Mouse (Mus musculus) lung, postnatal 0 days (tissue): Measurements from ENCODE around the gene Tpst2. TPM values are rescaled to one million over a fixed set of nuclear protein-coding genes. Genes with fewer than 3 reads are reported as not detected.
A peak's percentile ranks its signal among the peaks of the same experiment; 100 is the strongest.

Experiments used
- ATAC-seq: fragments of 200-750 bp; cut with Nextera tagmentation; 2 replicates; pipeline ENCODE4 v1.8.0; 2017; ENCODE audit warnings: moderate library complexity
- DNase-seq: peaks from one replicate; pipeline ENCODE4 v3.0.0-alpha.2; 2016; ENCODE audit warnings: low spot score
- H3K27ac ChIP-seq: fragments of 300-500 bp; sonication (generic); 2 replicates; pipeline ENCODE4 v1.5.1; 2014; ENCODE audit warnings: antibody characterized with exemption, mild to moderate bottlenecking, low read length, mixed read lengths
- H3K27me3 ChIP-seq: fragments of 300-500 bp; sonication (generic); replicated peaks from 2 replicates; pipeline ENCODE4 v1.6.1; 2014; ENCODE audit warnings: low read length, mixed read lengths; ENCODE audit not compliant: insufficient read depth
- H3K36me3 ChIP-seq: fragments of 300-500 bp; sonication (generic); 2 replicates; pipeline ENCODE4 v1.6.1; 2014; ENCODE audit warnings: low read length, mixed read lengths; ENCODE audit not compliant: insufficient read depth
- H3K4me1 ChIP-seq: fragments of 300-500 bp; sonication (generic); 2 replicates; pipeline ENCODE4 v1.6.1; 2014; ENCODE audit warnings: antibody characterized with exemption, low read depth, low read length, mixed read lengths; ENCODE audit not compliant: insufficient read depth
- H3K4me2 ChIP-seq: fragments of 300-500 bp; sonication (generic); replicated peaks from 2 replicates; pipeline ENCODE4 v1.6.1; 2014; ENCODE audit warnings: low read depth, mild to moderate bottlenecking, low read length, moderate library complexity, mixed read lengths
- H3K4me3 ChIP-seq: fragments of 300-500 bp; sonication (generic); 2 replicates; pipeline ENCODE4 v1.5.1; 2014; ENCODE audit warnings: low read depth, low read length
- H3K9ac ChIP-seq: fragments of 300-500 bp; sonication (generic); replicated peaks from 2 replicates; pipeline ENCODE4 v1.6.1; 2014; ENCODE audit warnings: low read depth, mild to moderate bottlenecking
- H3K9me3 ChIP-seq: fragments of 300-500 bp; sonication (generic); 2 replicates; pipeline ENCODE4 v1.6.1; 2016; ENCODE audit warnings: low read length, mixed read lengths
- CTCF ChIP-seq: IDR thresholded peaks from 2 replicates; pipeline ENCODE4 v1.5.1; 2016; ENCODE audit warnings: antibody characterized with exemption, mild to moderate bottlenecking
- EP300 ChIP-seq: IDR thresholded peaks from 2 replicates; pipeline ENCODE4 v1.6.1; 2016; ENCODE audit warnings: antibody characterized with exemption, mild to moderate bottlenecking, control low read depth
- WGBS: fragments of 180-500 bp; shearing (Covaris S2); extraction: QIAGEN DNeasy Blood & Tissue Kit; methylation state at CpG from one replicate; pipeline ENCODE4 v1.1.7; 2014; 5-methylcytosine and 5-hydroxymethylcytosine counted together
- polyA plus RNA-seq: library from polyadenylated mRNA; unstranded; fragments of >200 nt; fragmentation: Nextera tagmentation; extraction: Ambion mirVana; gene quantifications from 2 replicates; pipeline ENCODE4 v1.2.1, GENCODE M21; 2015

The Tpst2 gene
- polyA plus RNA-seq, 1 experiment from 2014 or later = 106 TPM

DNA sequence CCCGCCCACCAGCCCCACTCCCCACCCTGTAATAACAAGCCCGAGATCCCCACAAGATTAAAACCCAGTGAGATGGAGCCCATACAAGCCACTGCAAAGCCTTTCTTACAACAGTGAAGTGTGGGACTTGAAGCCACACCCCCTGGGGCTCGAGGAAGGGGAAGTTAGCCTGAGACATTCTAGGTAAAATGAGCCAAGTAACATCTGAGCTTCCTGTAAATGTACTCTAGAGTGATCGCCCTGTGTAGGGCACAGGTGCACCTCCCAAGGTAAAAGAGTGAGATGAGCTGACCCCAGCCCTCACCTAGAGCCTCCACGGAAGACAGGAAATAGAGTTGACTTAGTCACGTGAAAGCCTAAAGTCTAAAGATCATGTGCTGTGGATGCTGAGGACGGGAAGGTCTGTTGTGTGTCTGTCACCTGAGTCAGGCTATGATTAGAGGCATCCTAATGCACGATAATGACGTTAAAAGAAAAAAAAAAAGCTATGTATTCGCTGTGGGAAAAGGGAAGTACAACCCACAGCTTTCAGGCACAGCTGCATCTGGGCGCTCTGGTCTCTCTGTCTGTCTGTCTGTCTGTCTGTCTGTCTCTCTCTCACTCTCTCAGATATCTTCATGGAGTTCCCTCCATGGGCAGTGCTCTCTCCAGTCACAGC lies 10.6 kb downstream of the Tpst2 start:
- WGBS = 57% methylated on average over 11 of the region's 11 CpGs
- Histone ChIP-seq H3K27ac (peak overlapping the region; percentile 79), H3K27me3 (no peaks in the 10 kb centered on the region), H3K9me3 (no peaks in the 10 kb centered on the region), H3K4me2 (no peak overlapping the region), H3K4me1 (peaks cover 22% of the 10 kb centered on the region), H3K36me3 (no peaks in the 10 kb centered on the region), H3K4me3 (no peak overlapping the region), H3K9ac (no peak overlapping the region)
- ATAC-seq (no peak), DNase-seq (no peak)
- TF ChIP-seq CTCF = no peak
- no peak for TF ChIP-seq EP300

DNA sequence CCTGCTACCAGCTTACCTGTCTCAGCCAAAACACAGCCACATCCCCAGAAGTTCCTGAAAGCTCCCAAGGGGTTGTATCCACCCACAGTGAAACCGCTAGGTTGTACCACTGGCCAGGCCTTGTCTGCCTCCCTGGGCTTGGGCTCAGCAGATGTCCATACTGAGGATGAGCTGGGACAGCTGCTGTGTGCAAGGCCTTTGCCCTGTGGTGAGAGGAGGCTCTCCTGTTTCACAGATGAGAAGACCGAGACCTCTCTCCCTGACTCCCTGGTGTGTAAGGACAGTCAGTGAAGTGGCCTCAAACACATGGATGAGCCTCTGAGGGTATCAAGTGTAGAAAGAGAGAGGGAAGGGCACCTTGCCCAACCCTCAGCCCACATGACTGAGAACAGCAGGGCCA lies 11.2 kb downstream of the Tpst2 start:
- no peaks in the 10 kb centered on the region for H3K9me3 ChIP-seq
- H3K4me1 ChIP-seq = peaks cover 22% of the 10 kb centered on the region
- H3K9ac ChIP-seq = no peak overlapping the region
- 83% methylated on average over 2 of the region's 2 CpGs for WGBS
- H3K36me3 ChIP-seq = no peaks in the 10 kb centered on the region
- TF ChIP-seq CTCF (no peak), EP300 (no peak)
- ATAC-seq (no peak), DNase-seq (no peak)
- H3K4me3 ChIP-seq = no peak overlapping the region
- H3K27me3 ChIP-seq = no peaks in the 10 kb centered on the region
- H3K4me2 ChIP-seq = no peak overlapping the region
- peak overlapping the region; percentile 79 for H3K27ac ChIP-seq

DNA sequence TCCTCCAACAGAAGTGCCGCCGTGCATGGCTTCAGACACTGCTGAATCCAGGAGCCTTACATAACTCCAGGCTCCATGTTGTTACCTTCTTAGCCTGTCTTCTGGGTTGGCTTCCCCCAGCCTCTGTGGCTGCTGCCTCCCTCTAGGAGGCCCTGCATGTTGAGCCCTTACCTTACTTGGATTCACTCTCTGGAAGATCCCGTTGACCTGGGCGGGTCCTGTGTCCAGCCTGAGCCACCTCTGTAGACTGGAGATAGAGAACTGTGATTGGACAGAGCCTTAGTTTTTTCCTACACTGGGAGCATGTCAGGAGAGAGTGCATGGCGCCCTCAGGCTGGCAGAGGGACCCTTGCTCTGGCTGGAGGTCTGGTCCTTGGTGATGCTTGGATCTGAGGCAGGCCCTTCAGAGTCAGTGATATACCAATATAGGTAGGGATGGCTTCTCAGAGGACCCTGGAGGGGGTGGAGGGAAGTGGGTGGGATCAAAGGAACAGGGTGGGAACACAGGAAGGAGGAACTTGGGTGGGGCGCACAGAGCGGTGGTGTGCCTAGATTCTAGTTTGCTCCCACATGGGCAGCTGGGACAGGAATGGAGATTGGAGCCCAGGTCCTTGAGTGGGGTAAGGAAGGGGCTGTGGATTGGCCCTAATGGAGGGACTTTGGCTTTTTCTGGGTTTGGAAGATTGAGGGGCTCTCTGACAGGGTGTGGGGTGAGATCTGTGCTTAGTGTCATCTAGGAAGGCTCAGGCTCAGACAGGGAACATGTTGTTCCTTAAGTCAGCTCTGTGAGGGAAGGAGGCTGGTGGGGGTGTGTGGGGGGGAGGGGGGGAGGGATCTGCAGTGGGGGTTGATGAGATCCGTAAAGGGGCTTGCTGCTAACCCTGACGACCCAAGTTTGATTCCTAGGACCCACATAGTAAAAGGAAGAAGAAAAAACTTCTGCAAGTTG lies 12.0 kb downstream of the Tpst2 start:
- Histone ChIP-seq H3K4me1 (peaks cover 26% of the 10 kb centered on the region), H3K9ac (no peak overlapping the region), H3K4me3 (peak overlapping the region; percentile 29; the same call in 1 of the 2 replicates), H3K4me2 (peak overlapping the region; percentile 32), H3K27me3 (no peaks in the 10 kb centered on the region), H3K9me3 (no peaks in the 10 kb centered on the region), H3K27ac (peak overlapping the region; percentile 79), H3K36me3 (no peaks in the 10 kb centered on the region)
- 51% methylated on average over 9 of the region's 9 CpGs for WGBS
- peak; percentile 74 for ATAC-seq
- TF ChIP-seq CTCF (peak; percentile 18; the same call in 1 of the 2 replicates), EP300 (peak; percentile 49)
- peak; percentile 85 for DNase-seq

DNA sequence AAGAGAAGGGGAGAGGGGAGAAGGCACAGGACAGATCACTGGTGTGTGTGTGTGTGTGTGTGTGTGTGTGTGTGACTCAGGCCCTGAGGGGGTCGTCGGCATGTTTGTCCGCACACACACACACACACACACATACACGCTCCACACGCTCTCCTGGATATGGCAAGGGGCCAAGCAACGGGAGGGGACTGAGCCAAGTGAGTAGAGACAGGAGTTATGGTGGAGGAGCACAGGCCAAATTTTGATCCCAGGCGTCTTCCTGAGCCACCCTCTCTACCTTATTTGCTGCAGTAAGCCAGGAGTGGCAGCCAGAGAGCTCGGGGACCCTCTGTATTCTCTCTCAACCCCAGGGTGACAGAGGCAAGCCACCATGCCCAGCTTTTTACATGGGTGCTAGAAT lies 12.7 kb downstream of the Tpst2 start:
- peak overlapping the region; percentile 79 for H3K27ac ChIP-seq
- 0 out of 2 replicates have a peak overlapping the region, but pooled peaks have one; percentile 19 for H3K9ac ChIP-seq
- peak; percentile 54 for DNase-seq
- peaks cover 29% of the 10 kb centered on the region for H3K4me1 ChIP-seq
- no peaks in the 10 kb centered on the region for H3K27me3 ChIP-seq
- TF ChIP-seq EP300 = no peak
- no peak for TF ChIP-seq CTCF
- H3K4me3 ChIP-seq = peak overlapping the region; percentile 29; the same call in 1 of the 2 replicates
- peak overlapping the region; percentile 43 for H3K4me2 ChIP-seq
- H3K9me3 ChIP-seq = no peaks in the 10 kb centered on the region
- WGBS = 29% methylated on average over 6 of the region's 8 CpGs
- ATAC-seq = 0 out of 2 replicates have a peak, but pooled peaks have one; percentile 2
- H3K36me3 ChIP-seq = no peaks in the 10 kb centered on the region

DNA sequence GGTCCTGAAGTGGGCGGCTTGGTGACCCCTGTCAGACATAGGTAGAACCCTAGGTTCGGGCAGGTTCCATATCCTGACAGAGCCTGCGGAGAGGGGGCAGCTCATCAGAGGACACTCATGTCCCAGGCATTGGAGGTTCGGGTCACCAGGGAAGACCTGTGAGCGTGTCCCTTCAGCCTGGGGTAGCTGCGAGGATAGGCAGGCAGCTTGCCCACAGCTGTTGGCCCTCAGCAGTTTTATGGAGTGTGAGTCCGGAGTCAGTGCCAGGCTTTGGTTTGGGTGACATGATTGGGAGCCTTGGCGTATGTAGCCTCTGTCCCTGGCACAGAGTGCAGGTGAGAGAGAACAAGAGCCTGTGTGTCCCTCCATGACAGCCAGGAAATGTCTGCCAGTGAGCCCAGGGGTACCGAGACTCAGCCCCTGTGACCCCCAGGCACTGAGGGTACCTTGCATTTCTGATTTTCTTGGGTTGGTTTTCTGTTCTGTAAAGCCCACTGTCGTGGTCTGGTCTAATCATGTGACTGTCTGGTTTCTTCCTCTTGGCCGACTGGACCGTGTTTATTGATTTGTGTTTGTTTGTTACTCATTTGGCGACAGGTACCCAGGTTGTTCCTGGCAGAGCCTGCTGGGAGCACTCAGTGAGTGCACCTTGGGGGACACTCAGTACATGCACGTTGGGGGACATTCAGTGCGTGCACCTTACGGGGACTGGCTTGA lies 13.5 kb downstream of the Tpst2 start:
- TF ChIP-seq CTCF (no peak), EP300 (no peak)
- no peaks in the 10 kb centered on the region for H3K9me3 ChIP-seq
- no peaks in the 10 kb centered on the region for H3K36me3 ChIP-seq
- H3K9ac ChIP-seq = peak overlapping the region; percentile 39
- WGBS = 63% methylated on average over 16 of the region's 16 CpGs
- H3K27me3 ChIP-seq = no peaks in the 10 kb centered on the region
- H3K27ac ChIP-seq = peak overlapping the region; percentile 79; the same call in 1 of the 2 replicates
- H3K4me3 ChIP-seq = peak overlapping the region; percentile 29; the same call in 1 of the 2 replicates
- H3K4me1 ChIP-seq = peaks cover 33% of the 10 kb centered on the region
- DNase-seq (peak; percentile 58), ATAC-seq (peak; percentile 11; the same call in 1 of the 2 replicates)
- H3K4me2 ChIP-seq = peak overlapping the region; percentile 43
